In the genomic region with DNA sequence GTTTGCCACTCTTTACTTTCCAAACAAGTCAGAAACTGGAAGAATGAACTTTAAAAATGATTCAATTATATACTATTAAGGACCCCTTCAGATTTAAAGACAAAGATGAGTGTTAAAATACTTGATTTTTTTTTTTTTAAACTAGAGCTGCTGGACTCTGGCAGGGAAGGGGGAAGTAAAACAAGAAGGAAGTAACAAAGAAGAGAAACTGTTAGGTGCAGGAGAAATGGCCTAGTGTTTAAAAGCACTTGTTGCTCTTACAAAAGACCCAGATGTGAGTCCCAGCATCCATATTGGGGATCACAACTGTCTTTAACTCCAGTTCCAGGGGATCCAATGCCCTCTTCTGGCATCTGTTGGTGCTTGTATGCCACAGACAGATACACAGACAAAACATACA, we compare ENCODE assay signal across 15 mouse cellular contexts.
"Had no signal": no experiment of that assay in that cellular context is flagged by ENCODE, and none has a peak within 500 bp of the region (broad histone marks: within the 10 kb centered on the region; RNA-seq: fewer than 3 reads in every experiment).

No protein-coding gene starts in this region.

- H3K4me3 ChIP-seq: kidney, embryonic 15.5 days; limb, embryonic 10.5 days; liver, embryonic 15.5 days; midbrain, embryonic 10.5 days; myocyte; neural tube, embryonic 15.5 days; stomach, embryonic 15.5 days had no signal

- DNase-seq: kidney, postnatal 14 days; lung, embryonic 14.5 days; lung, postnatal 10 days; midbrain, embryonic 14.5 days; right cerebral cortex, adult 18-20 months; right cerebral cortex, postnatal 25 days; thymus, adult 2 months; thymus, postnatal 25 days had no signal

- H3K4me1 ChIP-seq: kidney, embryonic 15.5 days; midbrain, embryonic 10.5 days; neural tube, embryonic 15.5 days; stomach, embryonic 15.5 days had no signal

- H3K27ac ChIP-seq: kidney, embryonic 15.5 days; liver, embryonic 15.5 days; midbrain, embryonic 10.5 days; neural tube, embryonic 15.5 days; stomach, embryonic 15.5 days had no signal
